Mouse (Mus musculus): Measurements from ENCODE around the gene Olfr963. TPM values are rescaled to one million over a fixed set of nuclear protein-coding genes. Genes with fewer than 3 reads are reported as not detected.

Olfr963 gene
- polyA plus RNA-seq, 1 experiment from 2014 or later: not detected

GRCm38 (mm10) chr9:39707017-39707416 lies 40.0 kb downstream of the Olfr963 start, which contains the start of gene Olfr149:
Olfr149 (minus strand) TSS chr9:39707117.
- no peak for TF ChIP-seq EP300 (IDR thresholded peaks at IDR 0.05)
- no peak for TF ChIP-seq CTCF (IDR thresholded peaks at IDR 0.05)
- ATAC-seq (no peak), DNase-seq (ENCODE audit: low spot score) (no peak)

GRCm38 (mm10) chr9:39708958-39709357 lies 42.0 kb downstream of the Olfr963 start:
- Histone ChIP-seq H3K4me1 (ENCODE audit: insufficient read depth, low read depth, low read length) (no peaks in the 10 kb centered on the region), H3K9ac (replicated peaks; ENCODE audit: low read depth) (no peak overlapping the region), H3K27me3 (replicated peaks; ENCODE audit: insufficient read depth, low read length) (no peaks in the 10 kb centered on the region), H3K4me3 (ENCODE audit: low read depth, low read length) (no peak overlapping the region), H3K9me3 (ENCODE audit: low read length) (no peaks in the 10 kb centered on the region), H3K27ac (ENCODE audit: low read length) (no peak overlapping the region), H3K36me3 (ENCODE audit: insufficient read depth, low read length) (no peaks in the 10 kb centered on the region), H3K4me2 (replicated peaks; ENCODE audit: low read depth, low read length) (no peak overlapping the region)
- ATAC-seq: no peak
- WGBS: 49% methylated on average over 3 of the region's 3 CpGs
- TF ChIP-seq EP300 (IDR thresholded peaks at IDR 0.05): no peak
- no peak for DNase-seq (ENCODE audit: low spot score)

More at GRCm38 (mm10) chr9:39707017-39707416, 40.0 kb downstream of the Olfr963 start, which contains the start of gene Olfr149:
- Histone ChIP-seq H3K36me3 (ENCODE audit: insufficient read depth, low read length) (no peaks in the 10 kb centered on the region), H3K4me2 (replicated peaks; ENCODE audit: low read depth, low read length) (no peak within 1 kb of the TSS), H3K4me3 (ENCODE audit: low read depth, low read length) (no peak within 1 kb of the TSS), H3K9ac (replicated peaks; ENCODE audit: low read depth) (no peak within 1 kb of the TSS), H3K4me1 (ENCODE audit: insufficient read depth, low read depth, low read length) (no peaks in the 10 kb centered on the region), H3K9me3 (ENCODE audit: low read length) (no peaks in the 10 kb centered on the region), H3K27me3 (replicated peaks; ENCODE audit: insufficient read depth, low read length) (no peaks in the 10 kb centered on the region), H3K27ac (ENCODE audit: low read length) (no peak within 1 kb of the TSS)

GRCm38 (mm10) chr9:39711053-39711452 lies 44.0 kb downstream of the Olfr963 start, which contains the start of gene Olfr965:
Olfr965 (plus strand) TSS chr9:39711353.
- ATAC-seq (no peak), DNase-seq (ENCODE audit: low spot score) (no peak)
- H3K27me3 ChIP-seq (replicated peaks; ENCODE audit: insufficient read depth, low read length): no peaks in the 10 kb centered on the region
- TF ChIP-seq EP300 (IDR thresholded peaks at IDR 0.05) (no peak), CTCF (IDR thresholded peaks at IDR 0.05) (no peak)
- H3K4me1 ChIP-seq (ENCODE audit: insufficient read depth, low read depth, low read length): no peaks in the 10 kb centered on the region
- no peak within 1 kb of the TSS for H3K27ac ChIP-seq (ENCODE audit: low read length)
- H3K4me2 ChIP-seq (replicated peaks; ENCODE audit: low read depth, low read length): no peak within 1 kb of the TSS
- H3K9me3 ChIP-seq (ENCODE audit: low read length): no peaks in the 10 kb centered on the region
- no peak within 1 kb of the TSS for H3K9ac ChIP-seq (replicated peaks; ENCODE audit: low read depth)
- no peak within 1 kb of the TSS for H3K4me3 ChIP-seq (ENCODE audit: low read depth, low read length)
- no peaks in the 10 kb centered on the region for H3K36me3 ChIP-seq (ENCODE audit: insufficient read depth, low read length)

Other genes starting within 250 kb of the Olfr963 start
- not detected in 2 replicates for gene Olfr952, start 240.1 kb upstream of the Olfr963 start, polyA plus RNA-seq (2015; fragmentation: Nextera tagmentation; extraction: Ambion mirVana)
- not detected in 2 replicates for gene Olfr954, start 210.5 kb upstream of the Olfr963 start, polyA plus RNA-seq (2015; fragmentation: Nextera tagmentation; extraction: Ambion mirVana)
- not detected in 2 replicates for gene Olfr955, start 195.3 kb upstream of the Olfr963 start, polyA plus RNA-seq (2015; fragmentation: Nextera tagmentation; extraction: Ambion mirVana)
- gene Olfr44, start 173.2 kb upstream of the Olfr963 start, polyA plus RNA-seq (2015; fragmentation: Nextera tagmentation; extraction: Ambion mirVana): not detected in 2 replicates
- not detected in 2 replicates for gene Olfr957, start 151.4 kb upstream of the Olfr963 start, polyA plus RNA-seq (2015; fragmentation: Nextera tagmentation; extraction: Ambion mirVana)
- gene Olfr958, start 113.2 kb upstream of the Olfr963 start, polyA plus RNA-seq (2015; fragmentation: Nextera tagmentation; extraction: Ambion mirVana): not detected in 2 replicates
- gene Olfr959, start 91.6 kb upstream of the Olfr963 start, polyA plus RNA-seq (2015; fragmentation: Nextera tagmentation; extraction: Ambion mirVana): not detected in 2 replicates
- 1.4 and 1.7 TPM in 2 replicates for gene AW551984, start 62.8 kb upstream of the Olfr963 start, polyA plus RNA-seq (2015; fragmentation: Nextera tagmentation; extraction: Ambion mirVana)
- not detected in 2 replicates for gene Olfr148, start 56.5 kb upstream of the Olfr963 start, polyA plus RNA-seq (2015; fragmentation: Nextera tagmentation; extraction: Ambion mirVana)
- not detected in 2 replicates for gene Olfr960, start 45.8 kb upstream of the Olfr963 start, polyA plus RNA-seq (2015; fragmentation: Nextera tagmentation; extraction: Ambion mirVana)
- gene Olfr961, start 22.1 kb upstream of the Olfr963 start, polyA plus RNA-seq (2015; fragmentation: Nextera tagmentation; extraction: Ambion mirVana): not detected in 2 replicates
- not detected in 2 replicates for gene Olfr149, start 39.9 kb downstream of the Olfr963 start, polyA plus RNA-seq (2015; fragmentation: Nextera tagmentation; extraction: Ambion mirVana)
- not detected in 2 replicates for gene Olfr965, start 44.1 kb downstream of the Olfr963 start, polyA plus RNA-seq (2015; fragmentation: Nextera tagmentation; extraction: Ambion mirVana)
- gene Olfr150, start 63.8 kb downstream of the Olfr963 start, polyA plus RNA-seq (2015; fragmentation: Nextera tagmentation; extraction: Ambion mirVana): not detected in 2 replicates
- gene Olfr967, start 79.0 kb downstream of the Olfr963 start, polyA plus RNA-seq (2015; fragmentation: Nextera tagmentation; extraction: Ambion mirVana): not detected in 2 replicates
- gene Olfr968, start 116.0 kb downstream of the Olfr963 start, polyA plus RNA-seq (2015; fragmentation: Nextera tagmentation; extraction: Ambion mirVana): not detected in 2 replicates
- not detected in 2 replicates for gene Olfr969, start 123.7 kb downstream of the Olfr963 start, polyA plus RNA-seq (2015; fragmentation: Nextera tagmentation; extraction: Ambion mirVana)
- gene Olfr970, start 141.7 kb downstream of the Olfr963 start, polyA plus RNA-seq (2015; fragmentation: Nextera tagmentation; extraction: Ambion mirVana): not detected in 2 replicates
- not detected in 2 replicates for gene Olfr971, start 169.7 kb downstream of the Olfr963 start, polyA plus RNA-seq (2015; fragmentation: Nextera tagmentation; extraction: Ambion mirVana)
- gene Olfr972, start 199.2 kb downstream of the Olfr963 start, polyA plus RNA-seq (2015; fragmentation: Nextera tagmentation; extraction: Ambion mirVana): not detected in 2 replicates
- not detected in 2 replicates for gene Olfr229, start 240.1 kb downstream of the Olfr963 start, polyA plus RNA-seq (2015; fragmentation: Nextera tagmentation; extraction: Ambion mirVana)

All from lung, postnatal 0 days (tissue).